Mouse (Mus musculus) embryonic facial prominence, embryonic 10.5 days (tissue): ENCODE results near the gene Gse1. TPM values are rescaled to one million over a fixed set of nuclear protein-coding genes. Genes with fewer than 3 reads are reported as not detected.

ENCODE experiments used
- DNase-seq: peaks from one replicate; pipeline ENCODE4 v3.0.0-alpha.2; 2017; ENCODE audit warnings: low spot score
- H3K27ac ChIP-seq: fragments of 300-500 bp; sonication (generic); replicated peaks from 2 replicates; pipeline ENCODE4 v1.5.1; 2016; ENCODE audit warnings: mild to moderate bottlenecking
- H3K27me3 ChIP-seq: fragments of 300-500 bp; sonication (generic); replicated peaks from 2 replicates; pipeline ENCODE4 v1.6.1; 2016; ENCODE audit warnings: low read depth, mild to moderate bottlenecking; ENCODE audit not compliant: poor library complexity, severe bottlenecking
- H3K36me3 ChIP-seq: fragments of 300-500 bp; sonication (generic); replicated peaks from 2 replicates; pipeline ENCODE4 v1.6.1; 2016; ENCODE audit warnings: mild to moderate bottlenecking, moderate library complexity
- H3K4me1 ChIP-seq: fragments of 300-500 bp; sonication (generic); 2 replicates; pipeline ENCODE4 v1.6.1; 2016
- H3K4me3 ChIP-seq: fragments of 300-500 bp; sonication (generic); 2 replicates; pipeline ENCODE4 v1.5.1; 2016; ENCODE audit warnings: mild to moderate bottlenecking, moderate library complexity
- H3K9me3 ChIP-seq: fragments of 300-500 bp; sonication (generic); 2 replicates; pipeline ENCODE4 v1.6.1; 2016; ENCODE audit warnings: mild to moderate bottlenecking
- WGBS: fragments of 180-500 bp; shearing (Covaris S2); methylation state at CpG from one replicate; pipeline ENCODE4 v1.1.7; 2016; 5-methylcytosine and 5-hydroxymethylcytosine counted together
- polyA plus RNA-seq: library from polyadenylated mRNA; unstranded; fragments of >200 nt; fragmentation: Nextera tagmentation; extraction: Ambion mirVana; gene quantifications from 2 replicates; pipeline ENCODE4 v1.2.1, GENCODE M21; 2016

Gene Gse1
- polyA plus RNA-seq, 1 experiment from 2014 or later = 10.2 TPM

- 81% methylated on average over 2 of the region's 2 CpGs for WGBS
- no peak overlapping the region for H3K4me3 ChIP-seq
- DNase-seq = no peak
- no peak overlapping the region for H3K27ac ChIP-seq
- no peaks in the 10 kb centered on the region for H3K36me3 ChIP-seq
- H3K4me1 ChIP-seq = peaks cover 69% of the 10 kb centered on the region
- H3K27me3 ChIP-seq = peaks cover 56% of the 10 kb centered on the region
- no peaks in the 10 kb centered on the region for H3K9me3 ChIP-seq
Measured at GRCm38 (mm10) chr8:120401216-120401615, 173.0 kb downstream of the Gse1 start.

- no peak overlapping the region for H3K27ac ChIP-seq
- peaks cover 69% of the 10 kb centered on the region for H3K4me1 ChIP-seq
- peaks cover 61% of the 10 kb centered on the region for H3K27me3 ChIP-seq
- H3K36me3 ChIP-seq = no peaks in the 10 kb centered on the region
- no peaks in the 10 kb centered on the region for H3K9me3 ChIP-seq
- no peak overlapping the region for H3K4me3 ChIP-seq
- WGBS = 85% methylated on average over 7 of the region's 7 CpGs
- DNase-seq = no peak
Measured at GRCm38 (mm10) chr8:120401712-120402111, 173.5 kb downstream of the Gse1 start.

GRCm38 (mm10) chr8:120403606-120404269, 175.5 kb downstream of the Gse1 start:
- H3K27ac ChIP-seq = 0 out of 2 replicates have a peak overlapping the region, but pooled peaks have one; percentile 21
- DNase-seq = no peak
- H3K4me3 ChIP-seq = no peak overlapping the region
- 79% methylated on average over 7 of the region's 7 CpGs for WGBS
- no peaks in the 10 kb centered on the region for H3K36me3 ChIP-seq
- no peaks in the 10 kb centered on the region for H3K9me3 ChIP-seq
- peaks cover 54% of the 10 kb centered on the region for H3K27me3 ChIP-seq
- peaks cover 69% of the 10 kb centered on the region for H3K4me1 ChIP-seq

GRCm38 (mm10) chr8:120404609-120405036, 176.4 kb downstream of the Gse1 start:
- Histone ChIP-seq H3K36me3 (no peaks in the 10 kb centered on the region), H3K4me1 (peaks cover 69% of the 10 kb centered on the region), H3K27ac (peak overlapping the region; percentile 45), H3K4me3 (no peak overlapping the region), H3K27me3 (peaks cover 51% of the 10 kb centered on the region), H3K9me3 (no peaks in the 10 kb centered on the region)
- DNase-seq = peak; percentile 71
- 43% methylated on average over 7 of the region's 7 CpGs for WGBS

- H3K27ac ChIP-seq = no peak overlapping the region
- 91% methylated on average over 12 of the region's 12 CpGs for WGBS
- H3K27me3 ChIP-seq = peaks cover 58% of the 10 kb centered on the region
- no peak for DNase-seq
- peaks cover 79% of the 10 kb centered on the region for H3K4me1 ChIP-seq
- H3K4me3 ChIP-seq = no peak overlapping the region
- no peaks in the 10 kb centered on the region for H3K36me3 ChIP-seq
- no peaks in the 10 kb centered on the region for H3K9me3 ChIP-seq
Measured at GRCm38 (mm10) chr8:120406008-120406632, 177.9 kb downstream of the Gse1 start.

- H3K9me3 ChIP-seq = no peaks in the 10 kb centered on the region
- WGBS = 3% methylated on average over 9 of the region's 9 CpGs
- peaks cover 73% of the 10 kb centered on the region for H3K27me3 ChIP-seq
- no peaks in the 10 kb centered on the region for H3K36me3 ChIP-seq
- 0 out of 2 replicates have a peak overlapping the region, but pooled peaks have one; percentile 12 for H3K4me3 ChIP-seq
- peak overlapping the region; percentile 75 for H3K27ac ChIP-seq
- peak; percentile 91 for DNase-seq
- peaks cover 87% of the 10 kb centered on the region for H3K4me1 ChIP-seq
Measured at GRCm38 (mm10) chr8:120407701-120408240, 179.5 kb downstream of the Gse1 start.

- Histone ChIP-seq H3K9me3 (no peaks in the 10 kb centered on the region), H3K4me1 (peaks cover 93% of the 10 kb centered on the region), H3K36me3 (no peaks in the 10 kb centered on the region), H3K4me3 (no peak overlapping the region), H3K27me3 (peaks cover 73% of the 10 kb centered on the region), H3K27ac (peak overlapping the region; percentile 75)
- peak; percentile 42 for DNase-seq
- 30% methylated on average over 14 of the region's 14 CpGs for whole genome bisulfite sequencing
Measured at GRCm38 (mm10) chr8:120408241-120409215, 180.3 kb downstream of the Gse1 start.

- H3K27ac ChIP-seq = peak overlapping the region; percentile 75
- 24% methylated on average over 11 of the region's 11 CpGs for WGBS
- 0 out of 2 replicates have a peak overlapping the region, but pooled peaks have one; percentile 18 for H3K4me3 ChIP-seq
- peaks cover 79% of the 10 kb centered on the region for H3K27me3 ChIP-seq
- peaks cover 93% of the 10 kb centered on the region for H3K4me1 ChIP-seq
- no peaks in the 10 kb centered on the region for H3K9me3 ChIP-seq
- DNase-seq = peak; percentile 53
- H3K36me3 ChIP-seq = no peaks in the 10 kb centered on the region
Measured at GRCm38 (mm10) chr8:120409371-120410013, 181.2 kb downstream of the Gse1 start.

- 57% methylated on average over 14 of the region's 14 CpGs for WGBS
- no peaks in the 10 kb centered on the region for H3K9me3 ChIP-seq
- H3K4me3 ChIP-seq = no peak overlapping the region
- peaks cover 100% of the 10 kb centered on the region for H3K4me1 ChIP-seq
- H3K27me3 ChIP-seq = peaks cover 77% of the 10 kb centered on the region
- peak overlapping the region; percentile 59 for H3K27ac ChIP-seq
- no peak for DNase-seq
- H3K36me3 ChIP-seq = no peaks in the 10 kb centered on the region
Measured at GRCm38 (mm10) chr8:120411059-120411458, 182.8 kb downstream of the Gse1 start.

- Histone ChIP-seq H3K4me3 (no peak overlapping the region), H3K9me3 (no peaks in the 10 kb centered on the region), H3K27ac (peak overlapping the region; percentile 59; the same call in 1 of the 2 replicates), H3K27me3 (peaks cover 70% of the 10 kb centered on the region), H3K36me3 (no peaks in the 10 kb centered on the region), H3K4me1 (peaks cover 100% of the 10 kb centered on the region)
- 39% methylated on average over 8 of the region's 8 CpGs for WGBS
- no peak for DNase-seq
Measured at GRCm38 (mm10) chr8:120411862-120412261, 183.6 kb downstream of the Gse1 start.

GRCm38 (mm10) chr8:120412357-120412756, 184.1 kb downstream of the Gse1 start:
- Histone ChIP-seq H3K4me3 (no peak overlapping the region), H3K27me3 (peaks cover 67% of the 10 kb centered on the region), H3K27ac (no peak overlapping the region), H3K36me3 (no peaks in the 10 kb centered on the region), H3K4me1 (peaks cover 100% of the 10 kb centered on the region), H3K9me3 (no peaks in the 10 kb centered on the region)
- 89% methylated on average over 4 of the region's 4 CpGs for WGBS
- no peak for DNase-seq
